Mouse (Mus musculus): ENCODE results near the gene Kif5a. TPM values are rescaled to one million over a fixed set of nuclear protein-coding genes. Genes with fewer than 3 reads are reported as not detected.
A peak's percentile ranks its signal among the peaks of the same experiment; 100 is the strongest.

Gene Kif5a
- polyA plus RNA-seq, 1 experiment from 2014 or later = 114 TPM

GRCm38 (mm10) chr10:127225213-127225612, 37.9 kb downstream of the Kif5a start:
- 25% methylated on average over 6 of the region's 6 CpGs for WGBS
- no peak overlapping the region for H3K9ac ChIP-seq
- H3K4me3 ChIP-seq = no peak overlapping the region
- H3K27ac ChIP-seq (replicated peaks) = no peak overlapping the region
- H3K4me2 ChIP-seq = no peak overlapping the region
- no peaks in the 10 kb centered on the region for H3K9me3 ChIP-seq
- ATAC-seq (ENCODE audit: low FRiP score, low read depth) = no peak
- no peaks in the 10 kb centered on the region for H3K4me1 ChIP-seq (replicated peaks)
- H3K36me3 ChIP-seq = peaks cover 28% of the 10 kb centered on the region
- no peaks in the 10 kb centered on the region for H3K27me3 ChIP-seq

GRCm38 (mm10) chr10:127218339-127218738, 44.8 kb downstream of the Kif5a start:
- Histone ChIP-seq H3K36me3 (no peaks in the 10 kb centered on the region), H3K9me3 (no peaks in the 10 kb centered on the region), H3K9ac (no peak overlapping the region), H3K27ac (replicated peaks) (no peak overlapping the region), H3K4me1 (replicated peaks) (no peaks in the 10 kb centered on the region), H3K4me3 (no peak overlapping the region), H3K4me2 (no peak overlapping the region), H3K27me3 (no peaks in the 10 kb centered on the region)
- WGBS = 90% methylated on average over 2 of the region's 2 CpGs
- no peak for ATAC-seq (ENCODE audit: low FRiP score, low read depth)

GRCm38 (mm10) chr10:127217177-127217576, 46.0 kb downstream of the Kif5a start:
- no peaks in the 10 kb centered on the region for H3K27me3 ChIP-seq
- no peak for ATAC-seq (ENCODE audit: low FRiP score, low read depth)
- no peak overlapping the region for H3K4me2 ChIP-seq
- no peak overlapping the region for H3K4me3 ChIP-seq
- no peaks in the 10 kb centered on the region for H3K9me3 ChIP-seq
- H3K36me3 ChIP-seq = no peaks in the 10 kb centered on the region
- H3K27ac ChIP-seq (replicated peaks) = no peak overlapping the region
- H3K4me1 ChIP-seq (replicated peaks) = no peaks in the 10 kb centered on the region
- no peak overlapping the region for H3K9ac ChIP-seq

GRCm38 (mm10) chr10:127216456-127216855, 46.7 kb downstream of the Kif5a start:
- H3K36me3 ChIP-seq = no peaks in the 10 kb centered on the region
- H3K4me3 ChIP-seq = no peak overlapping the region
- no peak overlapping the region for H3K27ac ChIP-seq (replicated peaks)
- WGBS = 96% methylated on average over 11 of the region's 11 CpGs
- H3K9ac ChIP-seq = no peak overlapping the region
- no peaks in the 10 kb centered on the region for H3K9me3 ChIP-seq
- H3K27me3 ChIP-seq = no peaks in the 10 kb centered on the region
- no peaks in the 10 kb centered on the region for H3K4me1 ChIP-seq (replicated peaks)
- no peak for ATAC-seq (ENCODE audit: low FRiP score, low read depth)
- H3K4me2 ChIP-seq = no peak overlapping the region

- Histone ChIP-seq H3K9me3 (no peaks in the 10 kb centered on the region), H3K9ac (no peak overlapping the region), H3K27ac (replicated peaks) (no peak overlapping the region), H3K27me3 (no peaks in the 10 kb centered on the region), H3K4me1 (replicated peaks) (peaks cover 13% of the 10 kb centered on the region), H3K4me3 (no peak overlapping the region), H3K36me3 (no peaks in the 10 kb centered on the region), H3K4me2 (no peak overlapping the region)
- ATAC-seq (ENCODE audit: low FRiP score, low read depth) = no peak
- 66% methylated on average over 1 of the region's 1 CpGs for WGBS
Measured at GRCm38 (mm10) chr10:127214422-127214803, 48.7 kb downstream of the Kif5a start.

GRCm38 (mm10) chr10:127213704-127214421, 49.3 kb downstream of the Kif5a start:
- no peaks in the 10 kb centered on the region for H3K36me3 ChIP-seq
- H3K27me3 ChIP-seq = no peaks in the 10 kb centered on the region
- H3K4me3 ChIP-seq = no peak overlapping the region
- H3K9me3 ChIP-seq = no peaks in the 10 kb centered on the region
- no peak overlapping the region for H3K9ac ChIP-seq
- ATAC-seq (ENCODE audit: low FRiP score, low read depth) = no peak
- no peak overlapping the region for H3K4me2 ChIP-seq
- H3K4me1 ChIP-seq (replicated peaks) = peaks cover 15% of the 10 kb centered on the region
- no peak overlapping the region for H3K27ac ChIP-seq (replicated peaks)
- WGBS = 87% methylated on average over 13 of the region's 13 CpGs

- Histone ChIP-seq H3K27ac (replicated peaks) (no peak overlapping the region), H3K4me3 (no peak overlapping the region), H3K27me3 (no peaks in the 10 kb centered on the region), H3K9me3 (no peaks in the 10 kb centered on the region), H3K36me3 (no peaks in the 10 kb centered on the region), H3K4me1 (replicated peaks) (peaks cover 15% of the 10 kb centered on the region), H3K9ac (no peak overlapping the region), H3K4me2 (no peak overlapping the region)
- ATAC-seq (ENCODE audit: low FRiP score, low read depth) = no peak
- 94% methylated on average over 8 of the region's 8 CpGs for WGBS
Measured at GRCm38 (mm10) chr10:127213272-127213671, 49.9 kb downstream of the Kif5a start.

GRCm38 (mm10) chr10:127211414-127211854, 51.7 kb downstream of the Kif5a start, which contains the start of gene Pip4k2c:
Gene Pip4k2c (minus strand): TSS chr10:127211585.
- Histone ChIP-seq H3K27me3 (no peaks in the 10 kb centered on the region), H3K4me2 (peak within 1 kb of the TSS; percentile 93), H3K36me3 (peaks cover 7% of the 10 kb centered on the region; the same call in 1 of the 2 replicates), H3K9me3 (no peaks in the 10 kb centered on the region), H3K4me3 (peak within 1 kb of the TSS; percentile 81), H3K9ac (peak within 1 kb of the TSS; percentile 85), H3K4me1 (replicated peaks) (peaks cover 15% of the 10 kb centered on the region), H3K27ac (replicated peaks) (peak within 1 kb of the TSS; percentile 70)
- under 1% methylated on average over 44 of the region's 47 CpGs for WGBS
- ATAC-seq (ENCODE audit: low FRiP score, low read depth) = peak; percentile 96

GRCm38 (mm10) chr10:127210961-127211405, 52.2 kb downstream of the Kif5a start:
- peak overlapping the region; percentile 85 for H3K9ac ChIP-seq
- no peaks in the 10 kb centered on the region for H3K27me3 ChIP-seq
- under 1% methylated on average over 22 of the region's 25 CpGs for WGBS
- H3K27ac ChIP-seq (replicated peaks) = peak overlapping the region; percentile 70
- no peaks in the 10 kb centered on the region for H3K9me3 ChIP-seq
- H3K4me1 ChIP-seq (replicated peaks) = peaks cover 15% of the 10 kb centered on the region
- H3K4me3 ChIP-seq = peak overlapping the region; percentile 81
- peak; percentile 72 for ATAC-seq (ENCODE audit: low FRiP score, low read depth)
- H3K4me2 ChIP-seq = peak overlapping the region; percentile 93
- peaks cover 9% of the 10 kb centered on the region; the same call in 1 of the 2 replicates for H3K36me3 ChIP-seq

- H3K4me3 ChIP-seq = peak overlapping the region; percentile 81
- H3K9me3 ChIP-seq = no peaks in the 10 kb centered on the region
- ATAC-seq (ENCODE audit: low FRiP score, low read depth) = no peak
- H3K4me2 ChIP-seq = peak overlapping the region; percentile 93
- no peaks in the 10 kb centered on the region for H3K27me3 ChIP-seq
- no peak overlapping the region for H3K27ac ChIP-seq (replicated peaks)
- H3K9ac ChIP-seq = peak overlapping the region; percentile 85; the same call in 1 of the 2 replicates
- H3K36me3 ChIP-seq = peaks cover 16% of the 10 kb centered on the region
- H3K4me1 ChIP-seq (replicated peaks) = peaks cover 15% of the 10 kb centered on the region
- WGBS = 88% methylated on average over 13 of the region's 13 CpGs
Measured at GRCm38 (mm10) chr10:127209928-127210570, 53.1 kb downstream of the Kif5a start.

- Histone ChIP-seq H3K27me3 (no peaks in the 10 kb centered on the region), H3K4me2 (no peak overlapping the region), H3K4me1 (replicated peaks) (peaks cover 15% of the 10 kb centered on the region), H3K9ac (0 out of 2 replicates have a peak overlapping the region, but pooled peaks have one; percentile 2), H3K36me3 (peaks cover 27% of the 10 kb centered on the region), H3K9me3 (no peaks in the 10 kb centered on the region), H3K27ac (replicated peaks) (no peak overlapping the region), H3K4me3 (no peak overlapping the region)
- 85% methylated on average over 4 of the region's 4 CpGs for WGBS
- no peak for ATAC-seq (ENCODE audit: low FRiP score, low read depth)
Measured at GRCm38 (mm10) chr10:127208921-127209320, 54.2 kb downstream of the Kif5a start.

- 91% methylated on average over 10 of the region's 10 CpGs for WGBS
- Histone ChIP-seq H3K4me2 (no peak overlapping the region), H3K36me3 (peaks cover 47% of the 10 kb centered on the region), H3K27ac (replicated peaks) (no peak overlapping the region), H3K4me3 (no peak overlapping the region), H3K27me3 (no peaks in the 10 kb centered on the region), H3K4me1 (replicated peaks) (peaks cover 8% of the 10 kb centered on the region), H3K9me3 (no peaks in the 10 kb centered on the region), H3K9ac (no peak overlapping the region)
- ATAC-seq (ENCODE audit: low FRiP score, low read depth) = no peak
Measured at GRCm38 (mm10) chr10:127205373-127205772, 57.8 kb downstream of the Kif5a start.

All from hindbrain, embryonic 15.5 days (tissue).